Mouse (Mus musculus): ENCODE results near the gene Tll2. TPM values are rescaled to one million over a fixed set of nuclear protein-coding genes. Genes with fewer than 3 reads are reported as not detected.
A peak's percentile ranks its signal among the peaks of the same experiment; 100 is the strongest.

The Tll2 gene
- 0.61 and 0.71 TPM in 2 replicates for polyA plus RNA-seq (2014; fragmentation: Nextera tagmentation; extraction: Ambion mirVana)

DNA sequence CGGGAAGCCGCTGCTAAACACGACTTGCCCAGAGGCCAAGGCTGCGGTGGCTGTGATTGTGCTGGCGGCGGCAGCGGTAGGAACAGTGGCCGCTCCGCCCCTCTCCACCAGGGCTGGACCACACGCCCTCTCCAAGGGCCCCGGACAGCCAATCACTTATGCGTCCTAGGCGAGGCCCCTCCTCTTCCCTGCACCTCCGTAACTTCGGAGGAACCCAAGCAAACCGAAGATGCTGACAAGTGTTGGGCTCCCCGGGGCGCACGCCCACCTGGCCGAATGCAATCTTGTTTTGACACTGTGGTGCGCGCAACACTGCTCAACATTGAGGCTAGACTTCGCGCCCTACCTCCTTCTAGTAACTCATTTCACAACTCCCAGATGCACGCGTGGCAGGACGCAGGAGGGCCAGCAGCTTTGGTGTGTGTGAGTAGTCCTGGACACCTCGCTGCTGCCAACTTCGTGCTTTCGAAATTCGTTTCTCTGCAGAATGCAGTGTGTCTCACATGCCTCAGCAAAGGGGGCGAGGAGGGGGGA is at the start of gene Tll2:
Gene Tll2 (minus strand): TSS at position 25 of the 534 bp plus-strand sequence.
- WGBS = 1% methylated on average over 31 of the region's 32 CpGs

DNA sequence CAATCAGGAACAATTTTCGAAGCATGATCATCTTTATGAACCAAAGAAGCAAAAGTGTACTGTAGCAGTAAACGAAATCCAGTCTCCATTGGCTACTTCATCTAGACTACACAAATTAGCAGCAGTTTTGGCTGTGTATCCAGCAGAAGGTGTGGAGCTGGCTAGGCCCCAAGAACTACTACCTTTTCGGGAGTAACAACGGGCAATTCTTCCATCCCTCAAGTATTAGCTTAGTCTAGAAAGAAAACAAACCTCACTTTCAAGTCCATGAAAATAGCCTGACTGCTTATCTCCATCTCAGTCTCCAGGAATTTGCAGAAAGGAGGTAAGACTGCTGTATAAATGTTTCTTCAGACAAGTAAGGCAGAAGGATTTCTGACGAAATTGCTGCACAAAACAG is 47.9 kb upstream of the Tll2 start:
- Histone ChIP-seq H3K4me3 (ENCODE audit: low read depth, low read length) (no peak overlapping the region), H3K4me1 (ENCODE audit: control insufficient read depth, insufficient read depth, low read length) (peaks cover 2% of the 10 kb centered on the region; the same call in 1 of the 2 replicates), H3K27ac (ENCODE audit: low read depth, low read length) (no peak overlapping the region), H3K4me2 (no peak overlapping the region), H3K9me3 (ENCODE audit: control insufficient read depth, low read length) (no peaks in the 10 kb centered on the region), H3K9ac (ENCODE audit: low read length) (no peak overlapping the region), H3K36me3 (ENCODE audit: control insufficient read depth, insufficient read depth, low read length) (no peaks in the 10 kb centered on the region), H3K27me3 (ENCODE audit: control insufficient read depth, insufficient read depth, low read length) (no peaks in the 10 kb centered on the region)
- WGBS = 88% methylated on average over 5 of the region's 5 CpGs
- ATAC-seq (ENCODE audit: low FRiP score) = no peak
- no peak for DNase-seq (ENCODE audit: low spot score, missing footprints)

More for the DNA sequence above, at the start of gene Tll2:
- H3K4me1 ChIP-seq (ENCODE audit: control insufficient read depth, insufficient read depth, low read length) = peaks cover 12% of the 10 kb centered on the region
- DNase-seq (ENCODE audit: low spot score, missing footprints) = no peak
- H3K9ac ChIP-seq (ENCODE audit: low read length) = peak within 1 kb of the TSS; percentile 46
- no peak within 1 kb of the TSS for H3K27ac ChIP-seq (ENCODE audit: low read depth, low read length)
- ATAC-seq (ENCODE audit: low FRiP score) = peak; percentile 97
- H3K4me2 ChIP-seq = peak within 1 kb of the TSS; percentile 97
- H3K36me3 ChIP-seq (ENCODE audit: control insufficient read depth, insufficient read depth, low read length) = no peaks in the 10 kb centered on the region
- peak within 1 kb of the TSS; percentile 41 for H3K4me3 ChIP-seq (ENCODE audit: low read depth, low read length)
- H3K9me3 ChIP-seq (ENCODE audit: control insufficient read depth, low read length) = no peaks in the 10 kb centered on the region
- H3K27me3 ChIP-seq (ENCODE audit: control insufficient read depth, insufficient read depth, low read length) = peaks cover 45% of the 10 kb centered on the region

DNA sequence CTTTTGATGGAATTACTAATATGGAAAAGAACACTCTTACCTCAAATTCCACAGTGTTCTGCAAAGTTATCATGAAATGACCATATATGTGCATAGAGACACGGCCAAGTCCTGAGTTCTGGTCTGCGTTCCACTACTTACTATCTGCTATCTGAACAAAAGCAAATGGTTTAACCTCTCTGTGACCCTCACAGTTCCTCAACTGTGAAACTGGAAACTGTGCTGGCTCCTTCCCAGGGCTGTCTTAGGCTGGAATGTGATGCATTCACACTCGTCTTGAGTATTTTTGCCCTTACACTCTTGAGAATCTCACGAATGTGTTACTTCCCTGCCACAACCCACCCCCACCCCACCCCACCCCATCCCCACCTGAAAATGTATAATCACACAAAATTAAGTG is 42.3 kb upstream of the Tll2 start:
- Histone ChIP-seq H3K36me3 (ENCODE audit: control insufficient read depth, insufficient read depth, low read length) (no peaks in the 10 kb centered on the region; the same call in 1 of the 2 replicates), H3K4me3 (ENCODE audit: low read depth, low read length) (no peak overlapping the region), H3K4me2 (no peak overlapping the region), H3K9me3 (ENCODE audit: control insufficient read depth, low read length) (no peaks in the 10 kb centered on the region), H3K27ac (ENCODE audit: low read depth, low read length) (no peak overlapping the region), H3K27me3 (ENCODE audit: control insufficient read depth, insufficient read depth, low read length) (no peaks in the 10 kb centered on the region), H3K9ac (ENCODE audit: low read length) (no peak overlapping the region), H3K4me1 (ENCODE audit: control insufficient read depth, insufficient read depth, low read length) (no peaks in the 10 kb centered on the region)
- DNase-seq (ENCODE audit: low spot score, missing footprints) (no peak), ATAC-seq (ENCODE audit: low FRiP score) (no peak)
- WGBS = 81% methylated on average over 4 of the region's 4 CpGs

DNA sequence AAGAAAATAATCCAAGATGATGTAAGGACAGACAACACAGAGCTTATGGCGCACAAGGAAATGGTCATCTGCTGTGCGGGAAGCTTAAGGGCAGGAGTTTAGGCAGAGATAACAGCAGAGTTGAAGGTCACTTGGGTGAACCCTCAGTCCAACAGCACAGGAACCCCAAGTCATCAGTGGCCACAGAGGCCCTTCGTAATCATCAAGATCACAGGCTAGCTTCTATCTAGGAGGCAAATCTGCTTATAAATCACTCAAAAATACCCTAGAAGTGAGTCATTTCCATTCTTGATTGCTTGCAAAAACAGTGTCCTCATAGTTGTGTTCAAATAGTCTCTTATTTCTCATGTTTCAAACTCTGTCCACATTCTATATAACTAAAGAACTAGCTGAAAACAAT is 41.6 kb upstream of the Tll2 start:
- ATAC-seq (ENCODE audit: low FRiP score) (no peak), DNase-seq (ENCODE audit: low spot score, missing footprints) (no peak)
- Histone ChIP-seq H3K9ac (ENCODE audit: low read length) (no peak overlapping the region), H3K9me3 (ENCODE audit: control insufficient read depth, low read length) (no peaks in the 10 kb centered on the region), H3K27me3 (ENCODE audit: control insufficient read depth, insufficient read depth, low read length) (no peaks in the 10 kb centered on the region), H3K4me3 (ENCODE audit: low read depth, low read length) (no peak overlapping the region), H3K36me3 (ENCODE audit: control insufficient read depth, insufficient read depth, low read length) (no peaks in the 10 kb centered on the region; the same call in 1 of the 2 replicates), H3K4me2 (no peak overlapping the region), H3K4me1 (ENCODE audit: control insufficient read depth, insufficient read depth, low read length) (no peaks in the 10 kb centered on the region), H3K27ac (ENCODE audit: low read depth, low read length) (no peak overlapping the region)
- WGBS = 98% methylated on average over 3 of the region's 3 CpGs

DNA sequence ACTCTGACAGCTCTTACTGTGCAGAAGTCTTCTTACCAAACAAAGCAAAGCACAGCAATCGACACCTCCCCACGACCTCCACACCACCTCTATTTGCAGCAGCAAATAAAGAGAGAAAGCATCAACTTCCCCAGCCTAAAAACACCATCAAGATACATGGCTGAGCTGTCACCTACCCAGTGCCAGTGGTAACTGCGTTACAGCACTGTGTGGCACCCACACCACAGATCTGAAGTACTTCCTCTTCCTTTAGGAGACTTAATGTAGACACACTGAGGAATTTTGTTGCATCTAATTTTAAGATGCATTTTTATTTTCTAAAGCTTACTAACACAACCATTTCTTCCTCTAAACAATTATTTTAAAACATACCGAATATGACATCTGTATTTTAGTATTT is 39.6 kb upstream of the Tll2 start:
- H3K9me3 ChIP-seq (ENCODE audit: control insufficient read depth, low read length) = no peaks in the 10 kb centered on the region
- no peaks in the 10 kb centered on the region for H3K4me1 ChIP-seq (ENCODE audit: control insufficient read depth, insufficient read depth, low read length)
- no peak for ATAC-seq (ENCODE audit: low FRiP score)
- no peak overlapping the region for H3K9ac ChIP-seq (ENCODE audit: low read length)
- no peak overlapping the region for H3K4me2 ChIP-seq
- H3K27me3 ChIP-seq (ENCODE audit: control insufficient read depth, insufficient read depth, low read length) = no peaks in the 10 kb centered on the region
- no peak for DNase-seq (ENCODE audit: low spot score, missing footprints)
- H3K27ac ChIP-seq (ENCODE audit: low read depth, low read length) = no peak overlapping the region
- no peak overlapping the region for H3K4me3 ChIP-seq (ENCODE audit: low read depth, low read length)
- WGBS = 88% methylated on average over 4 of the region's 4 CpGs
- H3K36me3 ChIP-seq (ENCODE audit: control insufficient read depth, insufficient read depth, low read length) = peaks cover 3% of the 10 kb centered on the region

DNA sequence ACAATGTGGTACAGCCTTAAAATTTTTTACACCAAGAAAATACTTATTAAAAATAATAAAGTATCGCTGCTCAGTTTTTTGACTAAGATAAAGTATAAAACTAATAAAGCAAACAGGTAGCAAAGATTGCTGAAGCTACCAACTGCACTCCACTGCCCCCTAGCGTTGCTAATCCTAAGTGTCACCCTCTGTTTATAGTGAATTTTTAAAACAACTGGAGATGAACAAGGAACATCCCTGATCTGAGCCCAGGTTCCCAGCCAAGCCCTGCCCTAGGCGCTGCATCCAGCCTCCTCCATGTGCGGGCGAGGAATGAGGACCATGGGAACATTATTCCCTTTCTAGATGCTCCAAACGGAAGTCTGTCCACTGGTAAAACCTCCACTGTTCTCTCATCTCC is 37.9 kb upstream of the Tll2 start:
- H3K27me3 ChIP-seq (ENCODE audit: control insufficient read depth, insufficient read depth, low read length) = no peaks in the 10 kb centered on the region
- DNase-seq (ENCODE audit: low spot score, missing footprints) (peak; percentile 96), ATAC-seq (ENCODE audit: low FRiP score) (no peak)
- no peak overlapping the region for H3K4me2 ChIP-seq
- 57% methylated on average over 6 of the region's 6 CpGs for WGBS
- H3K9ac ChIP-seq (ENCODE audit: low read length) = no peak overlapping the region
- no peaks in the 10 kb centered on the region for H3K9me3 ChIP-seq (ENCODE audit: control insufficient read depth, low read length)
- no peaks in the 10 kb centered on the region for H3K4me1 ChIP-seq (ENCODE audit: control insufficient read depth, insufficient read depth, low read length)
- peaks cover 3% of the 10 kb centered on the region for H3K36me3 ChIP-seq (ENCODE audit: control insufficient read depth, insufficient read depth, low read length)
- H3K27ac ChIP-seq (ENCODE audit: low read depth, low read length) = no peak overlapping the region
- H3K4me3 ChIP-seq (ENCODE audit: low read depth, low read length) = no peak overlapping the region

DNA sequence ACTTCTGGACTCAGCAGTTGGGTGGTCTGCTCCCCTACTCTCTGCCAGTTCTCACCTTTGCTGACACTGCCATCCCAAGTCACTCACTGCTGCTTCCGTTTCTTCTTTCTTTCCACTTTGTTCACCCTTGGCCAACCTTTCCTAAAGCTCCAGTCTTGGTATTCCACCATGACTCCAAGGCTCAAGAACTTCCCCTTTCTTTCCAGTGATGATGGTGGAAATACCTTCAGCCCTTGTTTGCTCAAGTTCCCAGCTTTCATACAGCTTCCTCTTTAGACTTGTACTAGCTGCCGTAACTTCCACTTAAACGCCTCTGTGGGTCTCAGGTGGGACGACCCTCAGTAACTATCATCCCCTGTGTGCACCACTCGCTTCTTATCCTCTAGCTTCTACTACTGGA is 35.4 kb upstream of the Tll2 start:
- peaks cover 3% of the 10 kb centered on the region for H3K36me3 ChIP-seq (ENCODE audit: control insufficient read depth, insufficient read depth, low read length)
- no peaks in the 10 kb centered on the region for H3K27me3 ChIP-seq (ENCODE audit: control insufficient read depth, insufficient read depth, low read length)
- no peak overlapping the region for H3K4me2 ChIP-seq
- 95% methylated on average over 5 of the region's 5 CpGs for WGBS
- H3K4me1 ChIP-seq (ENCODE audit: control insufficient read depth, insufficient read depth, low read length) = no peaks in the 10 kb centered on the region
- H3K4me3 ChIP-seq (ENCODE audit: low read depth, low read length) = no peak overlapping the region
- no peak overlapping the region for H3K27ac ChIP-seq (ENCODE audit: low read depth, low read length)
- H3K9ac ChIP-seq (ENCODE audit: low read length) = no peak overlapping the region
- H3K9me3 ChIP-seq (ENCODE audit: control insufficient read depth, low read length) = no peaks in the 10 kb centered on the region
- DNase-seq (ENCODE audit: low spot score, missing footprints) (no peak), ATAC-seq (ENCODE audit: low FRiP score) (no peak)

DNA sequence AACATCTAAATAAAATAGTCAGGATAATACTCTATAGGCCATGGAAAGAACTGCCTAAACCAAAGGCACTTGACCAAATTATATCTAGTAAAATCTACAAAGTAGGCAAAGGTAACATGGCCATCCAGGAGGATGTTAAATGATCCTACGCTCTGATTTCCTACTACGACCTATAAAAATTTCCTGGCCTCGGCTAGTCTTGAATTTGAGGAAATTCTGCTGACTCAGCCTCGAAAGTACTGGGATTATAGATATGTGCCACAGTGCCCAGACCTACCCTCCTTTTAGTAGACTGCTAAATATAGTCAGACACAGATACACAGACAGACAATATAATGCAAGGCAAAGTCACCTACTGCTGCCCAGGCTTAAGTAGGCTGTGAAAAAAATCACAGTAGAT is 27.1 kb upstream of the Tll2 start:
- 94% methylated on average over 4 of the region's 4 CpGs for WGBS

DNA sequence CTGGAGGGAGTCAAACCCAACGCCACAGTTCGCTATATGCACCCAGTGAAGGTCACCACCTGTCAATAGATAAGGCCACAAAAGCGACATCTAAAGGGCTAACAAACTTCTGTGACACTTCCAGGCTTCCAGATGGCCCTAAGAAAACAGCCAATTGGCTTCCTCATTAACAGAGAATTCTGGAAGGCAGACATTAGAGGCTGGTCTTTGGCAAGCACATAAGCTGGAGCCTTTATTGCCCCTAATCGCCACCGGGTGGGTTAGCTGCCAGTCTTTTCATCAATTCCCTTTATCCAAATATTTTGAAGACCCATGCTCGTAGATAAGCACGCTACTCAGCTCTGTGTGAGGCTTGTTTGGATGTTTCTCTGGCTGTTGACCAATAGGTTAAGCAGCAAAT is 1.7 kb upstream of the Tll2 start:
- no peak for ATAC-seq (ENCODE audit: low FRiP score)
- no peak overlapping the region for H3K9ac ChIP-seq (ENCODE audit: low read length)
- peaks cover 12% of the 10 kb centered on the region for H3K4me1 ChIP-seq (ENCODE audit: control insufficient read depth, insufficient read depth, low read length)
- H3K4me2 ChIP-seq = no peak overlapping the region
- H3K36me3 ChIP-seq (ENCODE audit: control insufficient read depth, insufficient read depth, low read length) = no peaks in the 10 kb centered on the region
- WGBS = 70% methylated on average over 7 of the region's 7 CpGs
- H3K27ac ChIP-seq (ENCODE audit: low read depth, low read length) = no peak overlapping the region
- no peak overlapping the region for H3K4me3 ChIP-seq (ENCODE audit: low read depth, low read length)
- DNase-seq (ENCODE audit: low spot score, missing footprints) = no peak
- no peaks in the 10 kb centered on the region for H3K9me3 ChIP-seq (ENCODE audit: control insufficient read depth, low read length)
- H3K27me3 ChIP-seq (ENCODE audit: control insufficient read depth, insufficient read depth, low read length) = peaks cover 39% of the 10 kb centered on the region

More for the DNA sequence above, 27.1 kb upstream of the Tll2 start:
- no peak for DNase-seq (ENCODE audit: low spot score, missing footprints)
- Histone ChIP-seq H3K36me3 (ENCODE audit: control insufficient read depth, insufficient read depth, low read length) (peaks cover 10% of the 10 kb centered on the region; the same call in 1 of the 2 replicates), H3K27ac (ENCODE audit: low read depth, low read length) (no peak overlapping the region), H3K9me3 (ENCODE audit: control insufficient read depth, low read length) (no peaks in the 10 kb centered on the region), H3K4me2 (no peak overlapping the region), H3K9ac (ENCODE audit: low read length) (no peak overlapping the region), H3K4me1 (ENCODE audit: control insufficient read depth, insufficient read depth, low read length) (no peaks in the 10 kb centered on the region), H3K27me3 (ENCODE audit: control insufficient read depth, insufficient read depth, low read length) (no peaks in the 10 kb centered on the region), H3K4me3 (ENCODE audit: low read depth, low read length) (no peak overlapping the region)
- no peak for ATAC-seq (ENCODE audit: low FRiP score)
